Mouse (Mus musculus): Measurements from ENCODE around the gene Klf5. TPM values are rescaled to one million over a fixed set of nuclear protein-coding genes. Genes with fewer than 3 reads are reported as not detected.
A peak's percentile ranks its signal among the peaks of the same experiment; 100 is the strongest.

Klf5 gene
- not detected for polyA plus RNA-seq (2017; shearing (Covaris generic))

GRCm38 (mm10) chr14:99298385-99299021, at the start of gene Klf5:
Gene Klf5, plus strand, starts transcription at chr14:99298691.
- peak; percentile 90 for ATAC-seq

- no peak for ATAC-seq
Observed at GRCm38 (mm10) chr14:99262026-99262425, 36.5 kb upstream of the Klf5 start.

- ATAC-seq, result no peak
Observed at GRCm38 (mm10) chr14:99263816-99264215, 34.7 kb upstream of the Klf5 start.

GRCm38 (mm10) chr14:99265791-99266190, 32.7 kb upstream of the Klf5 start:
- no peak for ATAC-seq

GRCm38 (mm10) chr14:99266749-99267148, 31.7 kb upstream of the Klf5 start:
- ATAC-seq, result no peak

GRCm38 (mm10) chr14:99274056-99274455, 24.4 kb upstream of the Klf5 start:
- ATAC-seq, result no peak

- ATAC-seq, result no peak
Observed at GRCm38 (mm10) chr14:99275827-99276226, 22.7 kb upstream of the Klf5 start.

GRCm38 (mm10) chr14:99278312-99278711, 20.2 kb upstream of the Klf5 start:
- ATAC-seq, result no peak

GRCm38 (mm10) chr14:99278763-99279486, 19.6 kb upstream of the Klf5 start:
- ATAC-seq, result no peak

GRCm38 (mm10) chr14:99280399-99280798, 18.1 kb upstream of the Klf5 start:
- ATAC-seq, result no peak

GRCm38 (mm10) chr14:99280825-99281433, 17.6 kb upstream of the Klf5 start:
- no peak for ATAC-seq

GRCm38 (mm10) chr14:99285486-99285885, 13.0 kb upstream of the Klf5 start:
- ATAC-seq, result no peak

- ATAC-seq, result no peak
Observed at GRCm38 (mm10) chr14:99292176-99292575, 6.3 kb upstream of the Klf5 start.

- ATAC-seq, result no peak
Observed at GRCm38 (mm10) chr14:99294424-99294823, 4.1 kb upstream of the Klf5 start.

GRCm38 (mm10) chr14:99295606-99296341, 2.7 kb upstream of the Klf5 start:
- no peak for ATAC-seq

- peak; percentile 22 for ATAC-seq
Observed at GRCm38 (mm10) chr14:99299022-99299481, 561 bp downstream of the Klf5 start.

- ATAC-seq, result no peak
Observed at GRCm38 (mm10) chr14:99299701-99300191, 1.3 kb downstream of the Klf5 start.

- ATAC-seq, result no peak
Observed at GRCm38 (mm10) chr14:99301472-99301871, 3.0 kb downstream of the Klf5 start.

GRCm38 (mm10) chr14:99304387-99304786, 5.9 kb downstream of the Klf5 start:
- ATAC-seq, result no peak

GRCm38 (mm10) chr14:99304997-99305792, 6.7 kb downstream of the Klf5 start:
- ATAC-seq, result no peak

GRCm38 (mm10) chr14:99306410-99306809, 7.9 kb downstream of the Klf5 start:
- ATAC-seq, result no peak

- no peak for ATAC-seq
Observed at GRCm38 (mm10) chr14:99309606-99310005, 11.1 kb downstream of the Klf5 start.

Measured in inflammation-experienced regulatory T-cells, adult 6 months (primary cell).